Mouse (Mus musculus) lung, postnatal 0 days (tissue): Measurements from ENCODE around the gene Cfb.

Experiments used
- CTCF ChIP-seq: IDR thresholded peaks from 2 replicates; pipeline ENCODE4 v1.5.1; 2016; ENCODE audit warnings: antibody characterized with exemption, mild to moderate bottlenecking
- EP300 ChIP-seq: IDR thresholded peaks from 2 replicates; pipeline ENCODE4 v1.6.1; 2016; ENCODE audit warnings: antibody characterized with exemption, mild to moderate bottlenecking, control low read depth

DNA sequence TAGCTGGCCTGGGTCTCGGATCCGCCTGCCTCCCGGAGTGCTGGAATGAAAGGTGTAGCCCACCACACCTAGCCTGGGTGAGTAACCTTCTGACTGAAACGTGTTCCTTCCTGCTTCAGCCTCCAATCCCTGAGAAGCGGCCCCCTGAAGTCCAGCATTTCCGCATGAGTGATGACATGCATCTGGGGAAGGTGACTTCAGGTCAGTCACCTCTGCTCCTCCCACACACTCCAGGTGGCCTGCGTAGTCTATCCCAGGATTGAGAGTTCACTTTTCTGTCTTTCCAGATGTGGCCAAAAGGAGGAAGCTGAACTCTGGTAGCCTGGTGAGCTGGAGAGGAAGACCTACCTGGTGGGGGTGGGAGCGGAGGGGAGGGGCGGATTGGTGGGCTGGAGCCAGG is 40.6 kb upstream of the Cfb start:
- no peak for TF ChIP-seq CTCF
- TF ChIP-seq EP300, result no peak
